Mouse (Mus musculus): ENCODE results near the gene Minpp1. TPM values are rescaled to one million over a fixed set of nuclear protein-coding genes. Genes with fewer than 3 reads are reported as not detected.
"Not testable (repeated sequence)": the region's sequence is repeated elsewhere in the genome, so short reads cannot be mapped to it uniquely, and the experiment has no call there.

The Minpp1 gene
- polyA plus RNA-seq (2015; fragmentation: Nextera tagmentation; extraction: Ambion mirVana): 62.0 and 66.4 TPM in 2 replicates

GRCm38 (mm10) chr19:32485681-32486105 is at the start of gene Minpp1:
Gene Minpp1, plus strand, starts transcription at chr19:32485769.
- DNase-seq (ENCODE audit: low spot score): peak; percentile 93

GRCm38 (mm10) chr19:32439356-32439755 is 46.2 kb upstream of the Minpp1 start:
- no peak for DNase-seq (ENCODE audit: low spot score)

GRCm38 (mm10) chr19:32441568-32441967 is 44.0 kb upstream of the Minpp1 start:
- peak; percentile 12 for DNase-seq (ENCODE audit: low spot score)

- no peak for DNase-seq (ENCODE audit: low spot score)
Observed at GRCm38 (mm10) chr19:32448931-32449330, 36.6 kb upstream of the Minpp1 start.

GRCm38 (mm10) chr19:32452231-32452630 is 33.3 kb upstream of the Minpp1 start:
- no peak for DNase-seq (ENCODE audit: low spot score)

GRCm38 (mm10) chr19:32456744-32457143 is 28.8 kb upstream of the Minpp1 start:
- DNase-seq (ENCODE audit: low spot score): no peak

- DNase-seq (ENCODE audit: low spot score): not testable (repeated sequence)
Observed at GRCm38 (mm10) chr19:32457631-32458030, 27.9 kb upstream of the Minpp1 start.

- no peak for DNase-seq (ENCODE audit: low spot score)
Observed at GRCm38 (mm10) chr19:32463037-32463436, 22.5 kb upstream of the Minpp1 start.

- DNase-seq (ENCODE audit: low spot score): peak; percentile 44
Observed at GRCm38 (mm10) chr19:32465228-32465627, 20.3 kb upstream of the Minpp1 start.

GRCm38 (mm10) chr19:32466478-32466877 is 19.1 kb upstream of the Minpp1 start, which contains the start of gene Rpl9-ps6:
Gene Rpl9-ps6, minus strand, starts transcription at chr19:32466578.
- no peak for DNase-seq (ENCODE audit: low spot score)

- DNase-seq (ENCODE audit: low spot score): no peak
Observed at GRCm38 (mm10) chr19:32467325-32467724, 18.2 kb upstream of the Minpp1 start.

- DNase-seq (ENCODE audit: low spot score): peak; percentile 79
Observed at GRCm38 (mm10) chr19:32470059-32470497, 15.5 kb upstream of the Minpp1 start.

GRCm38 (mm10) chr19:32470570-32471263 is 14.9 kb upstream of the Minpp1 start:
- no peak for DNase-seq (ENCODE audit: low spot score)

- no peak for DNase-seq (ENCODE audit: low spot score)
Observed at GRCm38 (mm10) chr19:32476016-32476711, 9.4 kb upstream of the Minpp1 start.

GRCm38 (mm10) chr19:32476712-32477052 is 8.9 kb upstream of the Minpp1 start:
- no peak for DNase-seq (ENCODE audit: low spot score)

- no peak for DNase-seq (ENCODE audit: low spot score)
Observed at GRCm38 (mm10) chr19:32480255-32480654, 5.3 kb upstream of the Minpp1 start.

- DNase-seq (ENCODE audit: low spot score): no peak
Observed at GRCm38 (mm10) chr19:32480791-32481442, 4.7 kb upstream of the Minpp1 start.

- DNase-seq (ENCODE audit: low spot score): no peak
Observed at GRCm38 (mm10) chr19:32481511-32481910, 4.1 kb upstream of the Minpp1 start.

- DNase-seq (ENCODE audit: low spot score): no peak
Observed at GRCm38 (mm10) chr19:32484941-32485660, 468 bp upstream of the Minpp1 start.

GRCm38 (mm10) chr19:32486106-32486724 is 646 bp downstream of the Minpp1 start:
- peak; percentile 54 for DNase-seq (ENCODE audit: low spot score)

Measured in thymus, postnatal 0 days (tissue).